Mouse (Mus musculus) stomach, postnatal 0 days (tissue): ENCODE results near the gene Sugp2. TPM values are rescaled to one million over a fixed set of nuclear protein-coding genes. Genes with fewer than 3 reads are reported as not detected.

Experiments
- ATAC-seq: fragments of 200-750 bp; cut with Nextera tagmentation; 2 replicates; pipeline ENCODE4 v1.8.0; 2017; ENCODE audit not compliant: low FRiP score, low TSS enrichment
- DNase-seq: peaks from one replicate; pipeline ENCODE4 v3.0.0-alpha.2; 2016; ENCODE audit warnings: low spot score
- H3K27ac ChIP-seq: fragments of 300-500 bp; sonication (generic); replicated peaks from 2 replicates; pipeline ENCODE4 v1.5.1; 2014; ENCODE audit warnings: mild to moderate bottlenecking, control low read depth
- H3K27me3 ChIP-seq: fragments of 300-500 bp; sonication (generic); 2 replicates; pipeline ENCODE4 v1.6.1; 2014; ENCODE audit warnings: low read length; ENCODE audit not compliant: control insufficient read depth, insufficient read depth
- H3K36me3 ChIP-seq: fragments of 300-500 bp; sonication (generic); 2 replicates; pipeline ENCODE4 v1.6.1; 2014; ENCODE audit warnings: low read length, mixed read lengths; ENCODE audit not compliant: control insufficient read depth, insufficient read depth
- H3K4me1 ChIP-seq: fragments of 300-500 bp; sonication (generic); replicated peaks from 2 replicates; pipeline ENCODE4 v1.6.1; 2014; ENCODE audit warnings: antibody characterized with exemption; ENCODE audit not compliant: control insufficient read depth, insufficient read depth
- H3K4me2 ChIP-seq: fragments of 300-500 bp; sonication (generic); replicated peaks from 2 replicates; pipeline ENCODE4 v1.6.1; 2014; ENCODE audit warnings: low read depth, mild to moderate bottlenecking, control low read depth, moderate library complexity
- H3K4me3 ChIP-seq: fragments of 300-500 bp; sonication (generic); 2 replicates; pipeline ENCODE4 v1.5.1; 2014; ENCODE audit warnings: low read depth, low read length, control low read depth
- H3K9ac ChIP-seq: fragments of 300-500 bp; sonication (generic); 2 replicates; pipeline ENCODE4 v1.6.1; 2014; ENCODE audit warnings: mild to moderate bottlenecking, low read length, control low read depth, mixed read lengths
- H3K9me3 ChIP-seq: fragments of 300-500 bp; sonication (generic); 2 replicates; pipeline ENCODE4 v1.6.1; 2016; ENCODE audit warnings: low read length; ENCODE audit not compliant: control insufficient read depth
- CTCF ChIP-seq: IDR thresholded peaks from 2 replicates; pipeline ENCODE4 v1.5.1; 2016; ENCODE audit warnings: antibody characterized with exemption, low read depth, mild to moderate bottlenecking, moderate library complexity
- EP300 ChIP-seq: optimal IDR thresholded peaks from 2 replicates; pipeline ENCODE3; 2016; ENCODE audit warnings: antibody characterized with exemption
- WGBS: fragments of 180-500 bp; shearing (Covaris S2); extraction: QIAGEN DNeasy Blood & Tissue Kit; methylation state at CpG from one replicate; pipeline ENCODE4 v1.1.7; 2014; 5-methylcytosine and 5-hydroxymethylcytosine counted together
- polyA plus RNA-seq: library from polyadenylated mRNA; unstranded; fragments of >200 nt; fragmentation: Nextera tagmentation; extraction: Ambion mirVana; gene quantifications from 2 replicates; pipeline ENCODE4 v1.2.1, GENCODE M21; 2015

The Sugp2 gene
- polyA plus RNA-seq, 1 experiment from 2014 or later, result 9.0 TPM

- Histone ChIP-seq H3K4me2 (no peak overlapping the region), H3K36me3 (no peaks in the 10 kb centered on the region), H3K4me1 (no peaks in the 10 kb centered on the region), H3K27ac (no peak overlapping the region; the same call in 1 of the 2 replicates), H3K4me3 (no peak overlapping the region), H3K9me3 (no peaks in the 10 kb centered on the region), H3K27me3 (no peaks in the 10 kb centered on the region), H3K9ac (no peak overlapping the region)
- DNase-seq (peak; percentile 31), ATAC-seq (no peak)
- 47% methylated on average over 1 of the region's 1 CpGs for WGBS
- TF ChIP-seq CTCF (no peak), EP300 (no peak)
Measured at GRCm38 (mm10) chr8:70216566-70216965, 17.5 kb upstream of the Sugp2 start.

GRCm38 (mm10) chr8:70217441-70217840, 16.6 kb upstream of the Sugp2 start:
- Histone ChIP-seq H3K27me3 (no peaks in the 10 kb centered on the region), H3K4me1 (no peaks in the 10 kb centered on the region), H3K4me3 (no peak overlapping the region), H3K36me3 (no peaks in the 10 kb centered on the region), H3K27ac (no peak overlapping the region), H3K9ac (no peak overlapping the region), H3K4me2 (no peak overlapping the region), H3K9me3 (no peaks in the 10 kb centered on the region)
- no peak for TF ChIP-seq CTCF
- no peak for TF ChIP-seq EP300
- no peak for DNase-seq
- no peak for ATAC-seq

- Histone ChIP-seq H3K9me3 (no peaks in the 10 kb centered on the region), H3K27ac (no peak overlapping the region), H3K27me3 (no peaks in the 10 kb centered on the region), H3K36me3 (peaks cover under 1% of the 10 kb centered on the region; the same call in 1 of the 2 replicates), H3K9ac (no peak overlapping the region), H3K4me3 (no peak overlapping the region), H3K4me2 (no peak overlapping the region), H3K4me1 (no peaks in the 10 kb centered on the region)
- ATAC-seq (no peak), DNase-seq (no peak)
- 55% methylated on average over 5 of the region's 5 CpGs for WGBS
- no peak for TF ChIP-seq CTCF
- TF ChIP-seq EP300, result no peak
Measured at GRCm38 (mm10) chr8:70219107-70219684, 14.8 kb upstream of the Sugp2 start.

GRCm38 (mm10) chr8:70220236-70220840, 13.7 kb upstream of the Sugp2 start:
- ATAC-seq, result no peak
- Histone ChIP-seq H3K36me3 (peaks cover 7% of the 10 kb centered on the region), H3K9ac (no peak overlapping the region), H3K4me3 (no peak overlapping the region), H3K27me3 (no peaks in the 10 kb centered on the region), H3K4me2 (no peak overlapping the region), H3K27ac (no peak overlapping the region), H3K4me1 (no peaks in the 10 kb centered on the region), H3K9me3 (no peaks in the 10 kb centered on the region)
- no peak for TF ChIP-seq EP300
- TF ChIP-seq CTCF, result no peak
- no peak for DNase-seq
- 72% methylated on average over 8 of the region's 8 CpGs for WGBS

GRCm38 (mm10) chr8:70220911-70221310, 13.1 kb upstream of the Sugp2 start:
- no peak overlapping the region for H3K27ac ChIP-seq
- peaks cover 7% of the 10 kb centered on the region for H3K36me3 ChIP-seq
- WGBS, result 90% methylated on average over 3 of the region's 3 CpGs
- H3K4me3 ChIP-seq, result no peak overlapping the region
- H3K4me1 ChIP-seq, result no peaks in the 10 kb centered on the region
- H3K9me3 ChIP-seq, result no peaks in the 10 kb centered on the region
- H3K4me2 ChIP-seq, result no peak overlapping the region
- no peak overlapping the region for H3K9ac ChIP-seq
- no peak for TF ChIP-seq CTCF
- ATAC-seq (no peak), DNase-seq (no peak)
- H3K27me3 ChIP-seq, result no peaks in the 10 kb centered on the region

GRCm38 (mm10) chr8:70222041-70222440, 12.0 kb upstream of the Sugp2 start:
- H3K4me3 ChIP-seq, result no peak overlapping the region
- 91% methylated on average over 12 of the region's 12 CpGs for WGBS
- no peak for DNase-seq
- no peaks in the 10 kb centered on the region for H3K9me3 ChIP-seq
- H3K4me2 ChIP-seq, result no peak overlapping the region
- no peaks in the 10 kb centered on the region for H3K4me1 ChIP-seq
- H3K27me3 ChIP-seq, result no peaks in the 10 kb centered on the region
- peaks cover 7% of the 10 kb centered on the region for H3K36me3 ChIP-seq
- no peak overlapping the region for H3K9ac ChIP-seq
- no peak for ATAC-seq
- TF ChIP-seq EP300, result no peak
- TF ChIP-seq CTCF, result no peak
- no peak overlapping the region for H3K27ac ChIP-seq
